Mouse (Mus musculus) liver, embryonic 16.5 days (tissue): ENCODE data around the gene Serpinb1a. TPM values are rescaled to one million over a fixed set of nuclear protein-coding genes. Genes with fewer than 3 reads are reported as not detected.

Experiments
- ATAC-seq: fragments of 200-750 bp; cut with Nextera tagmentation; 2 replicates; pipeline ENCODE4 v1.8.0; 2017; ENCODE audit warnings: low read depth, mild to moderate bottlenecking, moderate number of reproducible peaks, moderate library complexity
- H3K27ac ChIP-seq: fragments of 300-500 bp; sonication (generic); 2 replicates; pipeline ENCODE4 v1.5.1; 2014; ENCODE audit warnings: mild to moderate bottlenecking, low read length
- H3K27me3 ChIP-seq: fragments of 300-500 bp; sonication (generic); 2 replicates; pipeline ENCODE4 v1.6.1; 2014; ENCODE audit warnings: low read depth, low read length, mixed read lengths; ENCODE audit not compliant: control insufficient read depth, insufficient read depth
- H3K36me3 ChIP-seq: fragments of 300-500 bp; sonication (generic); 2 replicates; pipeline ENCODE4 v1.6.1; 2014; ENCODE audit warnings: mild to moderate bottlenecking; ENCODE audit not compliant: control insufficient read depth, insufficient read depth
- H3K4me1 ChIP-seq: fragments of 300-500 bp; sonication (generic); 2 replicates; pipeline ENCODE4 v1.6.1; 2014; ENCODE audit warnings: low read depth, low read length, mixed read lengths; ENCODE audit not compliant: control insufficient read depth
- H3K4me2 ChIP-seq: fragments of 300-500 bp; sonication (generic); 2 replicates; pipeline ENCODE4 v1.6.1; 2014; ENCODE audit warnings: low read depth, low read length, mixed read lengths
- H3K4me3 ChIP-seq: fragments of 300-500 bp; sonication (generic); 2 replicates; pipeline ENCODE4 v1.5.1; 2014; ENCODE audit warnings: low read depth, mild to moderate bottlenecking, low read length
- H3K9ac ChIP-seq: fragments of 300-500 bp; sonication (generic); 2 replicates; pipeline ENCODE4 v1.6.1; 2014; ENCODE audit warnings: low read depth, low read length
- H3K9me3 ChIP-seq: fragments of 300-500 bp; sonication (generic); replicated peaks from 2 replicates; pipeline ENCODE4 v1.6.1; 2016; ENCODE audit warnings: low read length; ENCODE audit not compliant: control insufficient read depth
- WGBS: fragments of 180-500 bp; shearing (Covaris S2); extraction: QIAGEN DNeasy Blood & Tissue Kit; methylation state at CpG from one replicate; pipeline ENCODE4 v1.1.7; 2014; ENCODE audit not compliant: insufficient replicate concordance; 5-methylcytosine and 5-hydroxymethylcytosine counted together
- polyA plus RNA-seq: library from polyadenylated mRNA; unstranded; fragments of >200 nt; fragmentation: Nextera tagmentation; extraction: Ambion mirVana; gene quantifications from 2 replicates; pipeline ENCODE4 v1.2.1, GENCODE M21; 2015

Serpinb1a gene
- polyA plus RNA-seq, 1 experiment from 2014 or later: 41.9 TPM

DNA sequence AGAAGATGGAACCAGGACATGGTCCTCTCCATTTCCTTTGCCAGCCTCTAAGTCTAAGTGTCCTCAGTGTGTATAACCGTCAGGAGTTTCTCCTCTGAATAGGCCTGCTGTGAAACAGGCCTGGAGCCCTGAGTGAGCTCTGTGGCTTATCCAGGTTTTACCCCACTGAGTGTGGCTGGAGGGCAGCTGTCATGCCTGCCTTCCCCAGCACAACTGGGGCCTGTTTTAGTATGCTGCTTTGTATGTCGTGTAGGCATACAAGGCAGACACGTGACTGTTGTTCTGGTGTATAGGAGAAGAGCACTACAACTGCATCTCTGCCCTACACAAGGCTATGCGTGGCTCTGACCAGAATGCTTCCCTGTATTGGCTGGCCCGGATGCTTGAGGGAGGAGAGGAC lies 31.1 kb downstream of the Serpinb1a start:
- H3K27ac ChIP-seq: no peak overlapping the region
- 80% methylated on average over 5 of the region's 5 CpGs for WGBS
- H3K9ac ChIP-seq: no peak overlapping the region
- H3K9me3 ChIP-seq: no peaks in the 10 kb centered on the region
- ATAC-seq: no peak
- no peak overlapping the region for H3K4me2 ChIP-seq
- H3K4me1 ChIP-seq: no peaks in the 10 kb centered on the region
- H3K36me3 ChIP-seq: peaks cover 6% of the 10 kb centered on the region
- no peaks in the 10 kb centered on the region for H3K27me3 ChIP-seq
- no peak overlapping the region for H3K4me3 ChIP-seq

DNA sequence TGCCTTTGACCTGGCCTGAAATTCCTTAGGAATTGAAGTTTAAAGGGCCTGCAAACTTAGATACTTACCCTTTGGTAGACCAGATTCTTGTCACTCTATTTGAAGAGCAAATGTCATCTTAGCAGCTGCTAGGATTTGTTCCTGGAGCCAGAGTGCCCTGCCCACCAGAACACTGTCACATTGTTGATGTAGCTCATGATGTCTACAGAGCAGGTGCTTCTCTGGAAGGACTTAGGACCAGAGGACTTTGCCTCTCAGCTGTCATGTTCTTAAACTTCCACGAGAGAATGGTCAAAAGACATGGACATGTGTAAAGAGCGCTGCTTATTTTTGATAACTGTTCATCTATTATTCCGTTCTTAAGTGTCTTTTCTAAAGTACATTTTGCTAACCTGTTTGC lies 31.7 kb downstream of the Serpinb1a start:
- H3K4me3 ChIP-seq: no peak overlapping the region
- no peak for ATAC-seq
- WGBS: 80% methylated on average over 3 of the region's 3 CpGs
- H3K27me3 ChIP-seq: no peaks in the 10 kb centered on the region
- H3K36me3 ChIP-seq: peaks cover 6% of the 10 kb centered on the region
- no peaks in the 10 kb centered on the region for H3K9me3 ChIP-seq
- no peak overlapping the region for H3K9ac ChIP-seq
- no peak overlapping the region for H3K4me2 ChIP-seq
- H3K4me1 ChIP-seq: no peaks in the 10 kb centered on the region
- H3K27ac ChIP-seq: no peak overlapping the region

DNA sequence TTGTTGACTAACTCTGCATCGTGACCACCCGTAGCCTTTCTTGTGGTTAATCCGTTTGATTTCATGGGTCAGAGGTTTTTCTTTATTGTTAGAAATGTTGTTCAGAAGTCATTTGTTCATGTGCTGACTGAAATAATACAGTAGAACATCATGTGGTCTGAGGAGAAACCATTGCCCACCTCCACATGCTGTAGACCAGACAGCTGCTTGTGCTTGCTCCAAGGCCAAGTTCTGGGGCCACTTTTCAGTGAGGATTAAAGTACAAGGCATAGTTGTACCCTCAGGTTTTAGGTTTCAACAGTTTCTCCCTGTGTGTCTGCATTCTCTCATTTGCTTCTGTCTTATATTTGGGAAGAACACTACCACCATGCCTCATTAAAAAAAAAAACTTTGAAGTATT lies 43.4 kb downstream of the Serpinb1a start:
- no peak overlapping the region for H3K27ac ChIP-seq
- 82% methylated on average over 3 of the region's 3 CpGs for WGBS
- H3K9ac ChIP-seq: no peak overlapping the region
- no peak overlapping the region for H3K4me3 ChIP-seq
- H3K36me3 ChIP-seq: peaks cover 12% of the 10 kb centered on the region
- H3K9me3 ChIP-seq: no peaks in the 10 kb centered on the region
- no peaks in the 10 kb centered on the region for H3K27me3 ChIP-seq
- H3K4me2 ChIP-seq: no peak overlapping the region
- peaks cover 13% of the 10 kb centered on the region for H3K4me1 ChIP-seq
- no peak for ATAC-seq

DNA sequence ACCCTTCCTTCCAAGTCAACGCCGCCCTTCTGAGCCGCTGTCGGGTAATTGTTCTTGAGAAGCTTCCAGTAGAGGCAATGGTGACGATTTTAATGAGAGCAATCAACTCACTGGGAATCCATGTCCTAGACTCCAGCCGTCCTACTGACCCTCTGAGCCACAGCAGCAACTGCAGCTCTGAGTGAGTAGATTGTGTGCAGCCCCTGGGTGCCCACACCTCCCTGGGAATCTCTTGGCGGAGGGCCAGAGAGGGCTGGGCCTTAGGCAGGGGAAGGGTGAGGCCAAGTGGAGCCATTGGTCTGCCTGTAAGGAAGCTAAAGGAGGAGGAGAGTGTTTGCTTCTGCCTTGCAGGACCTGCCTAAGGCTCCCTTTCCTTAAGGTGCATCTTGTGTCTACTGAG lies 44.2 kb downstream of the Serpinb1a start:
- Histone ChIP-seq H3K4me1 (peaks cover 13% of the 10 kb centered on the region), H3K9me3 (no peaks in the 10 kb centered on the region), H3K4me3 (no peak overlapping the region), H3K27ac (no peak overlapping the region), H3K36me3 (peaks cover 12% of the 10 kb centered on the region), H3K9ac (no peak overlapping the region), H3K4me2 (no peak overlapping the region), H3K27me3 (no peaks in the 10 kb centered on the region)
- 81% methylated on average over 7 of the region's 7 CpGs for WGBS
- ATAC-seq: no peak

DNA sequence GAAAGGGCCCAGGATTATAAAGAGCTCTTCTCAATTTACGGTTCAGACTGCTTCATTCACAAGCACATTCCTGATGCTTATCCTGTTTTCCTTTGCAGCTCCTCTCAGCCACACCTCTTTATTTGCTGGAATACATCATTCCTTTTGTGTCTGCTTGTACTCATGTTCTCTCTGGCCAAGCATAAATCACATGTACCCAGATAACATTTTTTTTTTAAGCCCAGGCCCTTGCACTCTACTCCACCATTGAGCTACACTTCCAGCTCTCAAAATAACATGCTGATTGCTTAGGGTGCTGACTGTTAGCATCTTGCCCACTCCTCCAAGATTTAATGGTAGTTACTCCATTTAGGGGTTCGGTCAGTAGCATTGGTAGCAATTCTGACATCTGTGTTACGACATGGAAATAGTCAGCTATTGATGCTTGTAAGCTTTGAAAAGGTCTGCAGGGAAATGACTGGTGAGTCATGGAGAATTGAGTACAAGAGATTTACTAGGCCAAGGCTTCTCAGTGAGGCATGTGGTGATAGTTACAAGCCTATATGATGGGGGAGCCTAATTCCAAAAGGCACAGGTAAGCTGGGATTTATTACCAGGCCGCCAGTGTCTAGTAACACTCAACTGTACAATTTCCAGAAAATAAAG lies 47.2 kb downstream of the Serpinb1a start:
- Histone ChIP-seq H3K4me1 (peaks cover 18% of the 10 kb centered on the region), H3K4me2 (peak overlapping the region; percentile 98), H3K27ac (no peak overlapping the region), H3K9ac (no peak overlapping the region), H3K4me3 (peak overlapping the region; percentile 88; the same call in 1 of the 2 replicates), H3K27me3 (no peaks in the 10 kb centered on the region), H3K9me3 (no peaks in the 10 kb centered on the region), H3K36me3 (peaks cover 8% of the 10 kb centered on the region)
- ATAC-seq: no peak
- 80% methylated on average over 4 of the region's 4 CpGs for WGBS

DNA sequence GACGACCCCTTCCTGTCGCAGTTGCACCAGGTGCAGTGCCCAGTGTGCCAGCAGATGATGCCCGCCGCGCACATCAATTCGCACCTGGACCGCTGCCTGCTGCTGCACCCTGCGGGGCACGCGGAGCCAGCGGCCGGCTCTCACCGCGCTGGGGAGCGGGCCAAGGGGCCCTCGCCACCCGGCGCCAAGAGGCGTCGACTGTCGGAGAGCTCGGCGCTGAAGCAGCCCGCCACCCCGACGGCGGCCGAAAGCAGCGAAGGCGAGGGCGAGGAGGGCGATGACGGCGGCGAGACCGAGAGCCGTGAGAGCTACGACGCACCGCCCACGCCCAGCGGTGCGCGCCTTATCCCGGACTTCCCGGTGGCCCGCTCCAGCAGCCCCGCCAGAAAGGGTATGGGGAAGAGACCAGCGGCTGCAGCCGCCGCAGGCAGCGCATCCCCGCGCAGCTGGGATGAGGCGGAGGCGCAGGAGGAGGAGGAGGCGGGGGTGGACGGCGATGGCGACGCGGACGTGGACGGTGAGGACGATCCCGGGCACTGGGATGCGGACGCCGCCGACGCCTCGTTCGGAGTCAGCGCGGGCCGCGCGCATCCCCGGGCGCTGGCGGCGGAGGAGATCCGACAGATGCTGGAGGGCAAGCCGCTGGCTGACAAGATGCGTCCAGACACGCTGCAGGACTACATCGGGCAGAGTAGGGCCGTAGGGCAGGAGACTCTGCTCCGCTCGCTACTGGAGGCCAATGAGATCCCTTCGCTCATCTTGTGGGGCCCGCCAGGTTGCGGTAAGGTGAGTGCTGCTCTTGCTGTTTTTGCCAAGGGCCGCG lies 48.5 kb downstream of the Serpinb1a start, which contains the start of gene D930007J09Rik:
D930007J09Rik (minus strand) TSS at position 591 of the 823 bp plus-strand sequence.
- no peaks in the 10 kb centered on the region for H3K9me3 ChIP-seq
- H3K27me3 ChIP-seq: no peaks in the 10 kb centered on the region
- H3K27ac ChIP-seq: peak within 1 kb of the TSS; percentile 45
- peak within 1 kb of the TSS; percentile 98 for H3K4me2 ChIP-seq
- peak within 1 kb of the TSS; percentile 88 for H3K4me3 ChIP-seq
- H3K9ac ChIP-seq: peak within 1 kb of the TSS; percentile 85
- H3K4me1 ChIP-seq: peaks cover 18% of the 10 kb centered on the region
- WGBS: under 1% methylated on average over 94 of the region's 95 CpGs
- H3K36me3 ChIP-seq: peaks cover 6% of the 10 kb centered on the region
- ATAC-seq: peak; percentile 37

DNA sequence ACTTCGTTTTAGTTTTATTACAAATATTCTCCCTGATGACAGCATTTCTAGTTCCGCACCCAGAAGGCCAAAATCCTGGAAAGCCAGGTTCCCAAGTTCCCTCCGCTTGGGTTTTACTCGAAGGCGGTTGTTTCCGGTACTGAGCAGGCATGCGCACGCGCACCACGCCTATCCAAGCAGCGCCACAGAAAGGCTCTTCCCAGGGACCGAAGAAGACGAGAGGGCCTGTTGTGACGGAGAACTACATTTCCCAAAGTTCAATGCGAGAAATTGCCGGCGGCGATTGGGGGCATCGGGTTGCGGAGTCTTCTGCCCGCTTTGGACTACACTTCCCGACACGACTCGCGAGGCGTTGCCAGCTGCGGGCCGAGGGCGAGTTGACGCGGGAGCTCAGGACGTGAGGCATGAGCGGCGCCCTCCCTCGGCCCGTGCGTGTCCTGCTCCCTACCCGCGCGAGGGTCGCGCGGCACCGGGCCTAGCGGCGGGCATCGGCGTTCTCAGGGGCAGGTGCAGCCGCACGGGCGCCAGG lies 49.2 kb downstream of the Serpinb1a start, which contains the start of gene Wrnip1:
Wrnip1 (plus strand) TSS at position 346 of the 529 bp plus-strand sequence.
- peak within 1 kb of the TSS; percentile 45 for H3K27ac ChIP-seq
- ATAC-seq: peak; percentile 95
- peaks cover 3% of the 10 kb centered on the region for H3K36me3 ChIP-seq
- H3K4me2 ChIP-seq: peak within 1 kb of the TSS; percentile 98
- H3K27me3 ChIP-seq: no peaks in the 10 kb centered on the region
- peak within 1 kb of the TSS; percentile 88 for H3K4me3 ChIP-seq
- WGBS: under 1% methylated on average over 51 of the region's 51 CpGs
- H3K9ac ChIP-seq: peak within 1 kb of the TSS; percentile 85
- H3K4me1 ChIP-seq: peaks cover 18% of the 10 kb centered on the region
- H3K9me3 ChIP-seq: no peaks in the 10 kb centered on the region

DNA sequence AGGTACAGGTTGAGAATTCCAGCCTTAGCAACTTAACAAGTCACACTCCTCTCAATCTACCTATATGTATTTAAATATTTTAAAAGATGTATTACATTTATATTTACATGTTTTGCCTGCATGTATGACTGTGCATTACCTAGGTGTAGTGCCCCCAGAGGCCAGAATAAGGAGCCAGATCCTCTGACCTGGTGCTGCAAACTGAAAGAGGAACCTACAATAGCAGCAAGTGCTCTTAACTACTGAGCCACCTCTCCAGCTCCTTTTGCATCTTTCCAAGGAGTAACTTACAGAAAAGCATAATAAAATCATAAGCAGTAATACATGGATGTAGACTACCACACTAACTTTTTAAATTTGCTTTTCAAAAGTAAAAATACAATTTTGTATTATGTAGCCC lies 50.1 kb downstream of the Serpinb1a start:
- no peaks in the 10 kb centered on the region for H3K36me3 ChIP-seq
- H3K4me2 ChIP-seq: peak overlapping the region; percentile 98
- H3K4me3 ChIP-seq: peak overlapping the region; percentile 88
- no peak overlapping the region for H3K9ac ChIP-seq
- no peak for ATAC-seq
- H3K4me1 ChIP-seq: peaks cover 18% of the 10 kb centered on the region
- H3K27ac ChIP-seq: no peak overlapping the region
- H3K27me3 ChIP-seq: no peaks in the 10 kb centered on the region
- no peaks in the 10 kb centered on the region for H3K9me3 ChIP-seq

DNA sequence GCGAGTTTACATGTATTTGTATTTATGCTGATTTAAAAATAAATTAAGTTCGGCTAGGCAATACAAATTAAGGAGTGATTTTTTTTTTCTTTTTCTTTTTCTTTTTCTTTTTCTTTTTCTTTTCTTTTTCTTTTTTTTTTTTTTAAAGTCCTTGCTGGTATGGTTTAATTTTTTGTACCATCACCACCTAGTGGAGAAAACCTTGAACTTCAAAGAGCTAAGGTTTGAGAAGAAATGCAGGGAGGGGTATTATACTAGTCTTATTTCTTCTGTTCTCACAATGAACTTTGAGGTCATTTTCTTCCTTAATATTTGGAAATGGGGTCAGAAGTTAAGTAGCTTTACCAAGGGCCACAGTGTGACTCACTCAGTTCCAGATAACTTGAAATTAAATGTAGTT lies 51.9 kb downstream of the Serpinb1a start:
- WGBS: 53% methylated on average over 2 of the region's 2 CpGs
- no peak for ATAC-seq
- Histone ChIP-seq H3K4me2 (no peak overlapping the region), H3K9me3 (no peaks in the 10 kb centered on the region), H3K9ac (no peak overlapping the region), H3K4me3 (no peak overlapping the region), H3K36me3 (no peaks in the 10 kb centered on the region), H3K27ac (no peak overlapping the region), H3K4me1 (peaks cover 18% of the 10 kb centered on the region), H3K27me3 (no peaks in the 10 kb centered on the region)
